Mouse (Mus musculus) gastrocnemius, postnatal 14 days (tissue): ENCODE measurements around the gene Arhgap18. TPM values are rescaled to one million over a fixed set of nuclear protein-coding genes. Genes with fewer than 3 reads are reported as not detected.

ENCODE experiments used
- DNase-seq: peaks from one replicate; pipeline ENCODE4 v3.0.0; 2021; ENCODE audit warnings: mixed read lengths
- intact Hi-C: fragments of 180-260 bp; cut with DNase I; formaldehyde crosslinking; loops from one replicate; pipeline ENCODE4 v1.15.1; 2025; ENCODE audit warnings: low total_unique reads
- total RNA-seq, 2 experiments: library from RNA; stranded (reverse); gene quantifications; 2 replicates each; pipeline ENCODE4 v1.2.3; 2021

Gene Arhgap18
- total RNA-seq, 2 experiments from 2014 or later: 9.3 to 15.5 TPM

GRCm38 (mm10) chr10:26772624-26773540, 19.7 kb downstream of the Arhgap18 start:
- DNase-seq: peak; percentile 73
- intact Hi-C loops: loop anchor here (5.0 kb wide), 1 partner anchor 981 kb away; no protein-coding TSS in a partner anchor

- intact Hi-C loops: loop anchor here (5.0 kb wide), 1 partner anchor 981 kb away; no protein-coding TSS in a partner anchor
Measured at GRCm38 (mm10) chr10:26773541-26773940, 20.3 kb downstream of the Arhgap18 start.

GRCm38 (mm10) chr10:26774266-26774665, 21.0 kb downstream of the Arhgap18 start:
- no peak for DNase-seq
- intact Hi-C loops: loop anchor here (5.0 kb wide), 1 partner anchor 982 kb away; no protein-coding TSS in a partner anchor

More at GRCm38 (mm10) chr10:26773541-26773940, 20.3 kb downstream of the Arhgap18 start:
- no peak for DNase-seq

GRCm38 (mm10) chr10:26776443-26776842, 23.2 kb downstream of the Arhgap18 start:
- intact Hi-C loops: no loop called here
- DNase-seq: no peak

GRCm38 (mm10) chr10:26780581-26780980, 27.4 kb downstream of the Arhgap18 start:
- DNase-seq: no peak
- intact Hi-C loops: no loop called here

- intact Hi-C loops: no loop called here
- no peak for DNase-seq
Measured at GRCm38 (mm10) chr10:26789680-26790079, 36.5 kb downstream of the Arhgap18 start.

GRCm38 (mm10) chr10:26791810-26792209, 38.6 kb downstream of the Arhgap18 start:
- no peak for DNase-seq
- intact Hi-C loops: no loop called here

GRCm38 (mm10) chr10:26793013-26793412, 39.8 kb downstream of the Arhgap18 start:
- no peak for DNase-seq
- intact Hi-C loops: no loop called here

- intact Hi-C loops: no loop called here
- DNase-seq: no peak
Measured at GRCm38 (mm10) chr10:26796432-26797286, 43.4 kb downstream of the Arhgap18 start.

- no peak for DNase-seq
- intact Hi-C loops: no loop called here
Measured at GRCm38 (mm10) chr10:26797287-26797672, 44.1 kb downstream of the Arhgap18 start.

- DNase-seq: no peak
- intact Hi-C loops: no loop called here
Measured at GRCm38 (mm10) chr10:26798752-26799411, 45.7 kb downstream of the Arhgap18 start.

- intact Hi-C loops: no loop called here
- DNase-seq: peak; percentile 43
Measured at GRCm38 (mm10) chr10:26799562-26800051, 46.4 kb downstream of the Arhgap18 start.

- no peak for DNase-seq
- intact Hi-C loops: no loop called here
Measured at GRCm38 (mm10) chr10:26804351-26804983, 51.2 kb downstream of the Arhgap18 start.

- DNase-seq: no peak
- intact Hi-C loops: no loop called here
Measured at GRCm38 (mm10) chr10:26805007-26805406, 51.8 kb downstream of the Arhgap18 start.

- intact Hi-C loops: no loop called here
- DNase-seq: no peak
Measured at GRCm38 (mm10) chr10:26806092-26806491, 52.9 kb downstream of the Arhgap18 start.

GRCm38 (mm10) chr10:26810059-26810458, 56.8 kb downstream of the Arhgap18 start:
- intact Hi-C loops: no loop called here

GRCm38 (mm10) chr10:26810810-26811209, 57.6 kb downstream of the Arhgap18 start:
- no peak for DNase-seq
- intact Hi-C loops: no loop called here

More at GRCm38 (mm10) chr10:26810059-26810458, 56.8 kb downstream of the Arhgap18 start:
- DNase-seq: no peak

GRCm38 (mm10) chr10:26811342-26811741, 58.1 kb downstream of the Arhgap18 start:
- intact Hi-C loops: no loop called here
- DNase-seq: no peak

GRCm38 (mm10) chr10:26815646-26816045, 62.4 kb downstream of the Arhgap18 start:
- intact Hi-C loops: no loop called here

More at GRCm38 (mm10) chr10:26815646-26816045, 62.4 kb downstream of the Arhgap18 start:
- no peak for DNase-seq
